Mouse (Mus musculus): Measurements from ENCODE around the gene Evl. TPM values are rescaled to one million over a fixed set of nuclear protein-coding genes. Genes with fewer than 3 reads are reported as not detected.

Gene Evl
- polyA plus RNA-seq, 1 experiment from 2014 or later = 30.6 TPM

GRCm38 (mm10) chr12:108590131-108590530 lies 35.6 kb downstream of the Evl start:
- H3K27me3 ChIP-seq (replicated peaks) = no peaks in the 10 kb centered on the region
- H3K4me3 ChIP-seq = no peak overlapping the region
- ATAC-seq (ENCODE audit: extremely low read depth, insufficient number of reproducible peaks, low FRiP score, low TSS enrichment) = no peak
- H3K4me1 ChIP-seq = 0 out of 2 replicates have a peak, but pooled peaks cover 7% of the 10 kb centered on the region
- H3K36me3 ChIP-seq = peaks cover 25% of the 10 kb centered on the region
- no peak overlapping the region for H3K27ac ChIP-seq (replicated peaks)
- 92% methylated on average over 2 of the region's 2 CpGs for WGBS
- no peaks in the 10 kb centered on the region for H3K9me3 ChIP-seq
- H3K9ac ChIP-seq = no peak overlapping the region
- H3K4me2 ChIP-seq = no peak overlapping the region

GRCm38 (mm10) chr12:108591586-108591985 lies 37.1 kb downstream of the Evl start:
- Histone ChIP-seq H3K4me1 (0 out of 2 replicates have a peak, but pooled peaks cover 7% of the 10 kb centered on the region), H3K9ac (no peak overlapping the region), H3K9me3 (no peaks in the 10 kb centered on the region), H3K27me3 (replicated peaks) (no peaks in the 10 kb centered on the region), H3K4me2 (no peak overlapping the region), H3K36me3 (peaks cover 19% of the 10 kb centered on the region), H3K27ac (replicated peaks) (no peak overlapping the region), H3K4me3 (no peak overlapping the region)
- no peak for ATAC-seq (ENCODE audit: extremely low read depth, insufficient number of reproducible peaks, low FRiP score, low TSS enrichment)
- WGBS = 72% methylated on average over 5 of the region's 5 CpGs

DNA sequence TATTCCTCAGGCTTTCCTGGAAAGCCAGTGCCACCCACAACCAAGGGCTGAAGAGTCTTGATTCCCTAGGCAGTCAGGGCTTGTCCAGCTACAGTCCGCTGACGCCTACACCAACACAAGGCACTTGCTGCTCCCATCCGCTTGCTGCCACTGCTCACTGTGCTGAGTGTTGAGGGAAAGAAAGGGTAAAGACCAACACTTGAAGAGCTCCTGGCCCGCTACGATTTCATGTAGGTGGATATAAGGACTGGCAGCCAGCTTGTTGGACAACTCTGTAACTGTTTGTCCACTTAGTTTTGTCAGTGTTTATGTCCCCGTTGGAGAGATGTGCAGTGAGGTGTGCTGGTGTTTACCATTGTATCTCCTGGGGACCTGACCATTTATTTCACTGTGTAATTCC lies 38.3 kb downstream of the Evl start:
- Histone ChIP-seq H3K9me3 (no peaks in the 10 kb centered on the region), H3K9ac (no peak overlapping the region)
- ATAC-seq (ENCODE audit: extremely low read depth, insufficient number of reproducible peaks, low FRiP score, low TSS enrichment) = no peak

DNA sequence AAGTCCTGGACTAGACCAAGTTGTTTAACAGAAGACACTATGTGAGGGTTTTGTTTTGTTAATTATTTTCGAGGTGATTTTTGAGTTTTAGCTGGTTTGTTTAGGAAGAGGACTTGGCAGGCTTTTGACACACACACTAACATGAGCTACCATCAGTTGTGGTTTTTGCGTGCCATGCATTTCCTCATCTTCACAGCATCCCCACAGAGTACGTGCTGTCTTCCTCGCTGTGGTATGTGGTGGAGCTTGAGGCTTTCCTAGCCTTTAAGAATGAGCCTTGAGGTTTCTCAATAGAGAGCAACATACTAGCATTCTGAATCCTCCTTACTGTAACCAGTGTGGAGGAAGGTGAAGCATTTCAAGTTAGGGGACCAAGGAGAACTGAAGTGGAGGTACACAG lies 46.3 kb downstream of the Evl start:
- H3K27ac ChIP-seq (replicated peaks) = no peak overlapping the region

More for the DNA sequence above, 38.3 kb downstream of the Evl start:
- Histone ChIP-seq H3K36me3 (peaks cover 16% of the 10 kb centered on the region; the same call in 1 of the 2 replicates), H3K4me3 (no peak overlapping the region), H3K4me1 (0 out of 2 replicates have a peak, but pooled peaks cover 7% of the 10 kb centered on the region), H3K27me3 (replicated peaks) (no peaks in the 10 kb centered on the region), H3K27ac (replicated peaks) (no peak overlapping the region), H3K4me2 (no peak overlapping the region)
- WGBS = 73% methylated on average over 6 of the region's 6 CpGs

DNA sequence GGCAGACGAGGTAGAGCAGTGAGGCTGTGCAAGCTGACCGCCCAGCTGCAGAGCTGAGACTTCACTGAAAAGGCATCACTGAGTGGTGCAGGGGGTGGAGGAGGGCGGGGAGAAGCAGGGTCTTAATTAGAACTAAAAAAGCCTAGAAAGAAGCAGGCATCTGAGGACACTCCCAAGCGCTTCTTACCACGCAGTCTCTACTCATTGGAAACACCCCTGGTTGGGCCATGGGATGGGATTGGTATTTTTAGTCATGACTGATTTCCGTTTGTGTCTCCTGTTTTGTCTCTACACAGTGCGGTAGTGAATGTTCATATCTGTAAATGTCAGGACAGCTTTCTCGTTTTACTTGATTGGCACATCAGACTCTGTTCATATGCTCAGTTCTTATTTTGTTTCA lies 46.8 kb downstream of the Evl start:
- H3K27ac ChIP-seq (replicated peaks) = peak overlapping the region; percentile 32; the same call in 1 of the 2 replicates
- peak overlapping the region; percentile 14; the same call in 1 of the 2 replicates for H3K4me2 ChIP-seq
- H3K9ac ChIP-seq = no peak overlapping the region; the same call in 1 of the 2 replicates
- H3K4me1 ChIP-seq = peaks cover 42% of the 10 kb centered on the region
- H3K27me3 ChIP-seq (replicated peaks) = no peaks in the 10 kb centered on the region
- no peak for ATAC-seq (ENCODE audit: extremely low read depth, insufficient number of reproducible peaks, low FRiP score, low TSS enrichment)
- no peak overlapping the region for H3K4me3 ChIP-seq
- WGBS = 50% methylated on average over 8 of the region's 8 CpGs
- H3K36me3 ChIP-seq = peaks cover 12% of the 10 kb centered on the region
- no peaks in the 10 kb centered on the region for H3K9me3 ChIP-seq

More for the DNA sequence above, 46.3 kb downstream of the Evl start:
- no peaks in the 10 kb centered on the region for H3K27me3 ChIP-seq (replicated peaks)
- no peak overlapping the region for H3K4me3 ChIP-seq
- ATAC-seq (ENCODE audit: extremely low read depth, insufficient number of reproducible peaks, low FRiP score, low TSS enrichment) = no peak
- H3K36me3 ChIP-seq = peaks cover 12% of the 10 kb centered on the region
- H3K4me1 ChIP-seq = peaks cover 37% of the 10 kb centered on the region
- peak overlapping the region; percentile 14; the same call in 1 of the 2 replicates for H3K4me2 ChIP-seq
- H3K9me3 ChIP-seq = no peaks in the 10 kb centered on the region
- H3K9ac ChIP-seq = no peak overlapping the region
- 76% methylated on average over 4 of the region's 4 CpGs for WGBS

- no peaks in the 10 kb centered on the region for H3K9me3 ChIP-seq
- ATAC-seq (ENCODE audit: extremely low read depth, insufficient number of reproducible peaks, low FRiP score, low TSS enrichment) = no peak
- peaks cover 62% of the 10 kb centered on the region for H3K4me1 ChIP-seq
Observed at GRCm38 (mm10) chr12:108604546-108604945, 50.0 kb downstream of the Evl start.

DNA sequence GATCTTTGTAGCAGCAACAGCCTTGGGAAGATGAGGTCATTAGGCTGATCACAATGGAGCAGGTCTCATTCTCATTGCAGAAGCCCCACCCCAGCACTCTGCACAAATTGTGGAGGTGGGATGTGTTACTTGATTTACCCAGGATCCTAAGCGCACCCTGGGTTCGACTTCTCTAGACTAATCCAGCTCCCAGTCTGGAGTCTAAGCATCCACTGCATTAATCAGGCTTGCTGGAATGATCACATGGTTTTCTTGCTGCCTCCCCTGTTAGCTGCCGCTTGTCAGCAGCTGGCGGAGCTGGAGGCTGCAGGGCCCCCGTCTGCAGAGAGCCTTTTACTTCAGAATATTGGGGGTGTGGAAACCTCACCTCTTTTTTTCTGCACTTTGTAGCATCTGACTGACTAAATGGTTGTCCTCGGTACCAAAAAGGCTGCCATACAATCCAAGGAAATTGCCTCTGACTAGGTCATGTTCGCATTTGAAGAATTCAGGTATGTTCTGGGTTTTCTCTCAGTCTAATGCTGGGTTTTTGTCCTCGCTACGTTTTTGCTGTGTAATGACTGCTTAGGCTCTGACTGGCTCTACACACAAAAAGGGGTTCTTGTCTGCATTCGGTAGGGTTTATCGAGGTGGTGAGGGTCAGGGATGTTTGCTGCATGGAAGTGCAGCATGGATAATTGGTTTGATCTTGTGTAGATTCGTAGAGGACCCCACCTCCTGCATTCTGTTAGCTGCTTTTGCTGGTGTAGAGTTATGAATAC lies 51.2 kb downstream of the Evl start:
- no peak overlapping the region for H3K9ac ChIP-seq
- H3K27ac ChIP-seq (replicated peaks) = no peak overlapping the region
- 51% methylated on average over 12 of the region's 12 CpGs for WGBS
- no peak overlapping the region for H3K4me3 ChIP-seq
- no peaks in the 10 kb centered on the region for H3K36me3 ChIP-seq
- no peak for ATAC-seq (ENCODE audit: extremely low read depth, insufficient number of reproducible peaks, low FRiP score, low TSS enrichment)
- H3K4me2 ChIP-seq = peak overlapping the region; percentile 49
- H3K4me1 ChIP-seq = peaks cover 63% of the 10 kb centered on the region
- no peaks in the 10 kb centered on the region for H3K9me3 ChIP-seq
- H3K27me3 ChIP-seq (replicated peaks) = no peaks in the 10 kb centered on the region

More at GRCm38 (mm10) chr12:108604546-108604945, 50.0 kb downstream of the Evl start:
- H3K27ac ChIP-seq (replicated peaks) = no peak overlapping the region
- no peak overlapping the region for H3K4me2 ChIP-seq
- no peak overlapping the region for H3K9ac ChIP-seq
- H3K4me3 ChIP-seq = no peak overlapping the region
- H3K27me3 ChIP-seq (replicated peaks) = no peaks in the 10 kb centered on the region
- H3K36me3 ChIP-seq = no peaks in the 10 kb centered on the region

GRCm38 (mm10) chr12:108606321-108606720 lies 51.8 kb downstream of the Evl start:
- H3K9me3 ChIP-seq = no peaks in the 10 kb centered on the region
- H3K4me1 ChIP-seq = peaks cover 57% of the 10 kb centered on the region
- ATAC-seq (ENCODE audit: extremely low read depth, insufficient number of reproducible peaks, low FRiP score, low TSS enrichment) = no peak
- peaks cover 4% of the 10 kb centered on the region; the same call in 1 of the 2 replicates for H3K36me3 ChIP-seq
- no peak overlapping the region for H3K9ac ChIP-seq
- H3K4me3 ChIP-seq = no peak overlapping the region
- 55% methylated on average over 7 of the region's 7 CpGs for WGBS
- no peak overlapping the region for H3K27ac ChIP-seq (replicated peaks)
- no peak overlapping the region; the same call in 1 of the 2 replicates for H3K4me2 ChIP-seq
- no peaks in the 10 kb centered on the region for H3K27me3 ChIP-seq (replicated peaks)

DNA sequence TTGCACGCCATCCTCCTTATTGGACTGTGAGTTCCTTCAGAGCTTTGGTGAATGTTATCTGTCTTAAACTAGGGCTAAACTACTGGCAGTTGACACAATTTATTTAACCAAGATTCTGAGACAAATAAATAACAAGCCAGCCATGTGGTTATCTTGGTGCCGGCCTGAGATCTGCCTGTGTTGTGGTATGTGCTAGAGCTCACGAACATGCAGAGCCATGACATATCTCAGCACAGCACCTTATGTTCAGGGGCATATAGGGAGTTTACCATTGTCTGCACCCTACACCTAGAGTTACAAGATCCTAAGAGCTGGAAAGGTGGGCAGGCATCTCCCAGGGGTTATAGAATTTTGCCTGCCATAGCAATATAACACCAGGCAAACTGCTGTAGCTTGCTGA lies 54.9 kb downstream of the Evl start:
- Histone ChIP-seq H3K4me2 (no peak overlapping the region), H3K9me3 (no peaks in the 10 kb centered on the region), H3K27ac (replicated peaks) (no peak overlapping the region), H3K9ac (no peak overlapping the region), H3K4me1 (peaks cover 48% of the 10 kb centered on the region), H3K36me3 (peaks cover 4% of the 10 kb centered on the region; the same call in 1 of the 2 replicates), H3K4me3 (no peak overlapping the region), H3K27me3 (replicated peaks) (no peaks in the 10 kb centered on the region)
- WGBS = 61% methylated on average over 3 of the region's 3 CpGs
- ATAC-seq (ENCODE audit: extremely low read depth, insufficient number of reproducible peaks, low FRiP score, low TSS enrichment) = no peak

- Histone ChIP-seq H3K9me3 (no peaks in the 10 kb centered on the region), H3K4me1 (peaks cover 46% of the 10 kb centered on the region), H3K4me2 (no peak overlapping the region), H3K36me3 (peaks cover 4% of the 10 kb centered on the region; the same call in 1 of the 2 replicates), H3K9ac (no peak overlapping the region), H3K27me3 (replicated peaks) (no peaks in the 10 kb centered on the region), H3K4me3 (no peak overlapping the region), H3K27ac (replicated peaks) (no peak overlapping the region)
- ATAC-seq (ENCODE audit: extremely low read depth, insufficient number of reproducible peaks, low FRiP score, low TSS enrichment) = no peak
- WGBS = 67% methylated on average over 4 of the region's 4 CpGs
Observed at GRCm38 (mm10) chr12:108610255-108610654, 55.7 kb downstream of the Evl start.

- Histone ChIP-seq H3K4me1 (peaks cover 39% of the 10 kb centered on the region), H3K27ac (replicated peaks) (no peak overlapping the region), H3K27me3 (replicated peaks) (no peaks in the 10 kb centered on the region), H3K4me2 (no peak overlapping the region), H3K9ac (no peak overlapping the region), H3K9me3 (no peaks in the 10 kb centered on the region), H3K36me3 (peaks cover 4% of the 10 kb centered on the region; the same call in 1 of the 2 replicates), H3K4me3 (no peak overlapping the region)
- 38% methylated on average over 3 of the region's 3 CpGs for WGBS
- ATAC-seq (ENCODE audit: extremely low read depth, insufficient number of reproducible peaks, low FRiP score, low TSS enrichment) = no peak
Observed at GRCm38 (mm10) chr12:108613081-108613480, 58.6 kb downstream of the Evl start.

DNA sequence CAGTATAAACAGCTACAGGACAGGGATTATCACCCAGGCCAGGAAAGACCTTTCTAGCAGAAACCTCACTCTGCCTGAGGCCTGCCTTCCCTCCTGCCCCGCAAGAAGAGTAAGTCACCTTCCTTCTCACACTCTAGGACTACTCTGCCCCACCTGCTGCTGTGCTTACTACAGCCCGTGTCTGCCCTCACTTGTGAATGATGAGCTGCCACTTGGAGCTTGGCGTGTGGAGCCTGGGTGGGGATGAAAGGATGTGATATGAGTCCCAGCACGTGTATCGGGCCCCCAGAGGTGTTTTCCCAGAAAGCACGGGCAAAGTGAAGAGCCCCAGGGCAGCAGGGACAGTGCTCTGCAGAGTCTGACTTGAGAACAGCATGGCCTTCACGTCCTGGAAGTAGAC lies 63.0 kb downstream of the Evl start:
- Histone ChIP-seq H3K27ac (replicated peaks) (no peak overlapping the region), H3K4me3 (no peak overlapping the region)
- ATAC-seq (ENCODE audit: extremely low read depth, insufficient number of reproducible peaks, low FRiP score, low TSS enrichment) = no peak

More for the DNA sequence above, 63.0 kb downstream of the Evl start:
- H3K4me2 ChIP-seq = no peak overlapping the region
- H3K36me3 ChIP-seq = peaks cover 5% of the 10 kb centered on the region
- peaks cover 28% of the 10 kb centered on the region for H3K4me1 ChIP-seq
- H3K9me3 ChIP-seq = no peaks in the 10 kb centered on the region
- H3K27me3 ChIP-seq (replicated peaks) = no peaks in the 10 kb centered on the region
- H3K9ac ChIP-seq = no peak overlapping the region
- WGBS = 30% methylated on average over 7 of the region's 7 CpGs
